Mouse (Mus musculus): Measurements from ENCODE around the gene Dzip1.

DNA sequence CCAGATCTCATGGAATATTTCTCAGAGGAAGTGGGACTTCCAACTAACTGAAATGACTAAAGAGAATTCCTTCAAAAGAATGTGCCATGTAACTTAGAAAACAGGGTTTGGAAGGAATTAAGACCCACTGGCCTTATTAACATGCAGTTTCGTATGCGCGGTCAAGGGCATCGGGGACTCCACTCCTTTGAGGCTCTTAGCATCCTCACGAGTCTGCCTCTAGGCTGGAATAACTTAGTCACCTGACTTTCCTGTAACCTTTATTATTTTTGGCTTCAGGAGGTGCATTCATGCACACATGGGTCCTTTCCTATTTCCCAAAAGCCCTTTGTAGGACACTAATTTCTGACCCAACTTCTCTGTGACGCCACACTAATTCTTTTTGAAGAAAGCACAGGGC is 92.0 kb downstream of the Dzip1 start:
- no peak for TF ChIP-seq CTCF (IDR thresholded peaks at IDR 0.05; ENCODE audit: borderline replicate concordance, extremely low read depth, insufficient read depth, insufficient read length)
- TF ChIP-seq POLR2A (IDR thresholded peaks at IDR 0.05; ENCODE audit: borderline replicate concordance, extremely low read depth, insufficient read depth, insufficient read length, poor library complexity, severe bottlenecking): no peak

Data from brain, embryonic 14.5 days (tissue).